Mouse (Mus musculus) bone marrow macrophage, adult 2 months (primary cell): ENCODE results near the gene Gm39115.

Experiments used
- CTCF ChIP-seq: IDR thresholded peaks from 2 replicates; pipeline ENCODE4 v1.5.1; 2012; ENCODE audit warnings: low read depth, mild to moderate bottlenecking, low read length, moderate library complexity
- POLR2A ChIP-seq: IDR thresholded peaks from 2 replicates; pipeline ENCODE4 v1.6.1; 2012; ENCODE audit warnings: mild to moderate bottlenecking, low read depth, low read length, borderline replicate concordance

GRCm38 (mm10) chr7:142086159-142086905 is 49.5 kb downstream of the Gm39115 start:
- TF ChIP-seq CTCF, result no peak
- no peak for TF ChIP-seq POLR2A
